In the genomic region with DNA sequence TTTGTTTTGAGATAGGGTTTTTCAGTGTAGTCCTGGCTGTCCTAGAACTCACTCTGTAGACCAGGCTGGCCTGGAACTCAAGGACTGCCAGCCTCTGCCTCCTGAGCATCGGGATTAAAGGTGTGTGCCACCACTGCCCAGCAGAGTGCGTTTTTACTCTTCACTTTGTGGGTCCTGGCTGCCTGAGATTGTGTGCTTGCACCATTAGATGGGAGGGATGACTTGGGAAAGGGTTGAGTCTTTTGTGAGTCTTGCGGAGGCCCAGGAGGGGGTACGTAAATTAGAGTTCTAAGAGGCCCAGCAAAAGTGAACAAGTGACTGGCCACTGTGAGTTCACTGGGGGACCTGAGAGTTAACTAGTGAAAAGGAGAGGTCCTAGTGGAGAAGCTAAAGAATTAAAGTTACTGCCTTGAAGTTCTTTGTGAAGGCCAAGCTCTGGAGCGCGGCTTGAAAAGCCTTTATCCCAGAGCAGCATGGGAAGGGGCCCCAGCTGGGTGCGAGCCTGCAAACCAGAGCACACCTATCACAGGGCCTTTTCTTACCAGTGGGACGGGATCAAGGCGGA, we compare ENCODE assay signal across 8 mouse cellular contexts. TPM values are rescaled to one million over a fixed set of nuclear protein-coding genes. Genes with fewer than 3 reads are reported as not detected.
A peak's percentile ranks its signal among the peaks of the same experiment; 100 is the strongest.
DNase-seq lines count a peak whose midpoint lies in the region; ATAC-seq and TF ChIP-seq lines count a peak whose summit lies in the region.

No protein-coding gene starts in this region.

- no peaks in the 10 kb centered on the region for H3K27me3 ChIP-seq in limb, embryonic 11.5 days (ENCODE audit: control insufficient read depth, insufficient read depth, low read length)
- no peaks in the 10 kb centered on the region for H3K27me3 ChIP-seq in neural tube, embryonic 15.5 days (replicated peaks)

- DNase-seq in gastrocnemius, adult 2 months: no peak
- DNase-seq in gastrocnemius, postnatal 25 days: no peak
- peak; percentile 20 for DNase-seq in thymus, postnatal 4 days
- no peak for DNase-seq in thymus, postnatal 36 days
- no peak for DNase-seq in limb, embryonic 11.5 days (ENCODE audit: low spot score)
- no peak for DNase-seq in cerebellum, postnatal 25 days
- no peak for DNase-seq in layer of hippocampus, postnatal 25 days (ENCODE audit: extremely low spot score in 1 of 2, low spot score in 1 of 2)

- peak overlapping the region; percentile 69 for H3K9ac ChIP-seq in limb, embryonic 11.5 days (ENCODE audit: low read length)
- peak overlapping the region; percentile 56 for H3K9ac ChIP-seq in neural tube, embryonic 15.5 days (replicated peaks)

- no peaks in the 10 kb centered on the region for H3K9me3 ChIP-seq in limb, embryonic 11.5 days (ENCODE audit: control insufficient read depth, low read length)
- H3K9me3 ChIP-seq in neural tube, embryonic 15.5 days (replicated peaks): no peaks in the 10 kb centered on the region

- H3K36me3 ChIP-seq in limb, embryonic 11.5 days (ENCODE audit: control insufficient read depth, insufficient read depth, low read length): no peaks in the 10 kb centered on the region
- no peaks in the 10 kb centered on the region for H3K36me3 ChIP-seq in neural tube, embryonic 15.5 days

- WGBS in limb, embryonic 11.5 days: 8% methylated on average over 9 of the region's 9 CpGs
- 4% methylated on average over 9 of the region's 9 CpGs for WGBS in neural tube, embryonic 15.5 days

- H3K4me3 ChIP-seq in gastrocnemius, adult 2 months: peak overlapping the region; percentile 88
- peak overlapping the region; percentile 80 for H3K4me3 ChIP-seq in limb, embryonic 11.5 days (ENCODE audit: low read depth, low read length)
- peak overlapping the region; percentile 79 for H3K4me3 ChIP-seq in neural tube, embryonic 15.5 days (replicated peaks)

- H3K4me1 ChIP-seq in limb, embryonic 11.5 days (ENCODE audit: control insufficient read depth, insufficient read depth, low read length): peaks cover 13% of the 10 kb centered on the region; the same call in 1 of the 2 replicates
- peaks cover 31% of the 10 kb centered on the region for H3K4me1 ChIP-seq in neural tube, embryonic 15.5 days

- intact Hi-C loops in gastrocnemius, adult 2 months (cut with DNase I): no loop called here

- H3K27ac ChIP-seq in gastrocnemius, adult 2 months: peak overlapping the region; percentile 93
- peak overlapping the region; percentile 98 for H3K27ac ChIP-seq in limb, embryonic 11.5 days (replicated peaks; ENCODE audit: low read depth, low read length)
- H3K27ac ChIP-seq in neural tube, embryonic 15.5 days (replicated peaks): peak overlapping the region; percentile 99

- peak; percentile 85 for ATAC-seq in limb, embryonic 11.5 days (ENCODE audit: insufficient number of reproducible peaks, low FRiP score, low TSS enrichment, low read depth)
- no peak for ATAC-seq in neural tube, embryonic 15.5 days (ENCODE audit: low FRiP score)

- H3K4me2 ChIP-seq in limb, embryonic 11.5 days (ENCODE audit: low read depth, severe bottlenecking): peak overlapping the region; percentile 57
- H3K4me2 ChIP-seq in neural tube, embryonic 15.5 days: peak overlapping the region; percentile 79

- no peak for TF ChIP-seq CTCF in gastrocnemius, adult 2 months (IDR thresholded peaks at IDR 0.05)

RNA-seq across cellular contexts. Expression of gene Carm1, which starts 1.3 kb away (rescaled TPM):
- total RNA-seq in gastrocnemius, adult 2 months (2021): 10 to 100 TPM; 54.6 to 57.2 TPM
- total RNA-seq in gastrocnemius, postnatal 25 days (2021): 10 to 100 TPM; 58.2 to 60.9 TPM
- 78.9 and 93.7 TPM in 2 replicates for polyA plus RNA-seq in limb, embryonic 11.5 days (2014; fragmentation: Nextera tagmentation; extraction: Ambion mirVana)
- polyA plus RNA-seq in neural tube, embryonic 15.5 days (2015; fragmentation: Nextera tagmentation; extraction: Ambion mirVana): 33.7 and 36.1 TPM in 2 replicates
- total RNA-seq in layer of hippocampus, postnatal 25 days (2021): 10 to 100 TPM; 70.0 to 78.1 TPM

RNA-seq across cellular contexts. Expression of gene AB124611, which starts 19.5 kb away (rescaled TPM):
- total RNA-seq in gastrocnemius, adult 2 months (2021): 1 to 10 TPM in 1 of 2 experiments, under 1 TPM in 1; 0.74 to 1.3 TPM
- under 1 TPM; 0.56 to 0.67 TPM for total RNA-seq in gastrocnemius, postnatal 25 days (2021)
- polyA plus RNA-seq in limb, embryonic 11.5 days (2014; fragmentation: Nextera tagmentation; extraction: Ambion mirVana): 2.5 and 3.2 TPM in 2 replicates
- 2.3 and 3.9 TPM in 2 replicates for polyA plus RNA-seq in neural tube, embryonic 15.5 days (2015; fragmentation: Nextera tagmentation; extraction: Ambion mirVana)
- under 1 TPM; 0.47 to 0.61 TPM for total RNA-seq in layer of hippocampus, postnatal 25 days (2021)

RNA-seq across cellular contexts. Expression of gene Tmed1, which starts 35.4 kb away (rescaled TPM):
- total RNA-seq in gastrocnemius, adult 2 months (2021): 10 to 100 TPM; 28.9 to 35.8 TPM
- total RNA-seq in gastrocnemius, postnatal 25 days (2021): 10 to 100 TPM; 27.6 to 28.1 TPM
- 97.0 and 99.6 TPM in 2 replicates for polyA plus RNA-seq in limb, embryonic 11.5 days (2014; fragmentation: Nextera tagmentation; extraction: Ambion mirVana)
- 53.4 and 61.3 TPM in 2 replicates for polyA plus RNA-seq in neural tube, embryonic 15.5 days (2015; fragmentation: Nextera tagmentation; extraction: Ambion mirVana)
- 10 to 100 TPM; 12.9 to 14.0 TPM for total RNA-seq in layer of hippocampus, postnatal 25 days (2021)

RNA-seq across cellular contexts. Expression of gene Timm29, which starts 47.1 kb away (rescaled TPM):
- total RNA-seq in gastrocnemius, adult 2 months (2021): 10 to 100 TPM; 44.1 to 48.3 TPM
- total RNA-seq in gastrocnemius, postnatal 25 days (2021): 10 to 100 TPM; 41.6 to 41.8 TPM
- polyA plus RNA-seq in limb, embryonic 11.5 days (2014; fragmentation: Nextera tagmentation; extraction: Ambion mirVana): 44.1 and 44.9 TPM in 2 replicates
- 51.1 and 54.4 TPM in 2 replicates for polyA plus RNA-seq in neural tube, embryonic 15.5 days (2015; fragmentation: Nextera tagmentation; extraction: Ambion mirVana)
- total RNA-seq in layer of hippocampus, postnatal 25 days (2021): 10 to 100 TPM; 50.3 to 57.5 TPM

RNA-seq across cellular contexts. Expression of gene Yipf2, which starts 47.2 kb away (rescaled TPM):
- total RNA-seq in gastrocnemius, adult 2 months (2021): 1 to 10 TPM; 5.8 to 6.9 TPM
- 1 to 10 TPM; 3.5 to 5.1 TPM for total RNA-seq in gastrocnemius, postnatal 25 days (2021)
- 14.0 and 18.0 TPM in 2 replicates for polyA plus RNA-seq in limb, embryonic 11.5 days (2014; fragmentation: Nextera tagmentation; extraction: Ambion mirVana)
- polyA plus RNA-seq in neural tube, embryonic 15.5 days (2015; fragmentation: Nextera tagmentation; extraction: Ambion mirVana): 24.5 and 27.0 TPM in 2 replicates
- 10 to 100 TPM; 17.5 to 18.3 TPM for total RNA-seq in layer of hippocampus, postnatal 25 days (2021)
